Mouse (Mus musculus) intestine, embryonic 15.5 days (tissue): Measurements from ENCODE around the gene Siah1b. TPM values are rescaled to one million over a fixed set of nuclear protein-coding genes. Genes with fewer than 3 reads are reported as not detected.

ENCODE experiments used
- ATAC-seq: fragments of 200-750 bp; cut with Nextera tagmentation; 2 replicates; pipeline ENCODE4 v1.8.0; 2017; ENCODE audit warnings: moderate TSS enrichment, moderate library complexity
- H3K27ac ChIP-seq: fragments of 300-500 bp; sonication (generic); 2 replicates; pipeline ENCODE4 v1.5.1; 2015; ENCODE audit warnings: mild to moderate bottlenecking, inconsistent platforms
- H3K27me3 ChIP-seq: fragments of 300-500 bp; sonication (generic); replicated peaks from 2 replicates; pipeline ENCODE4 v1.6.1; 2015; ENCODE audit warnings: inconsistent platforms
- H3K36me3 ChIP-seq: fragments of 300-500 bp; sonication (generic); 2 replicates; pipeline ENCODE4 v1.6.1; 2015; ENCODE audit warnings: inconsistent platforms
- H3K4me1 ChIP-seq: fragments of 300-500 bp; sonication (generic); replicated peaks from 2 replicates; pipeline ENCODE4 v1.6.1; 2015; ENCODE audit warnings: inconsistent platforms
- H3K4me2 ChIP-seq: fragments of 300-500 bp; sonication (generic); replicated peaks from 2 replicates; pipeline ENCODE4 v1.6.1; 2015; ENCODE audit warnings: mild to moderate bottlenecking, inconsistent platforms
- H3K4me3 ChIP-seq: fragments of 300-500 bp; sonication (generic); replicated peaks from 2 replicates; pipeline ENCODE4 v1.5.1; 2015; ENCODE audit warnings: inconsistent platforms
- H3K9ac ChIP-seq: fragments of 300-500 bp; sonication (generic); 2 replicates; pipeline ENCODE4 v1.6.1; 2015; ENCODE audit warnings: inconsistent platforms
- H3K9me3 ChIP-seq: fragments of 300-500 bp; sonication (generic); 2 replicates; pipeline ENCODE4 v1.6.1; 2016; ENCODE audit warnings: inconsistent platforms
- WGBS: fragments of 180-500 bp; shearing (Covaris S2); methylation state at CpG from one replicate; pipeline ENCODE4 v1.1.7; 2015; 5-methylcytosine and 5-hydroxymethylcytosine counted together
- polyA plus RNA-seq: library from polyadenylated mRNA; unstranded; fragments of >200 nt; fragmentation: Nextera tagmentation; extraction: Ambion mirVana; gene quantifications from 2 replicates; pipeline ENCODE4 v1.2.1, GENCODE M21; 2015

Gene Siah1b
- polyA plus RNA-seq, result 23.0 and 25.6 TPM in 2 replicates

- 24% methylated on average over 54 of the region's 54 CpGs for WGBS
- peak; percentile 99 for ATAC-seq
- Histone ChIP-seq H3K4me2 (peak within 1 kb of the TSS; percentile 60), H3K4me1 (no peaks in the 10 kb centered on the region), H3K27me3 (no peaks in the 10 kb centered on the region), H3K9ac (peak within 1 kb of the TSS; percentile 58), H3K4me3 (peak within 1 kb of the TSS; percentile 57), H3K27ac (peak within 1 kb of the TSS; percentile 64; the same call in 1 of the 2 replicates), H3K36me3 (no peaks in the 10 kb centered on the region), H3K9me3 (no peaks in the 10 kb centered on the region)
Observed at GRCm38 (mm10) chrX:164076040-164076775, at the start of gene Siah1b. Siah1b (minus strand) TSS chrX:164076493.

- no peak overlapping the region for H3K9ac ChIP-seq
- peak; percentile 58; the same call in 1 of the 2 replicates for ATAC-seq
Observed at GRCm38 (mm10) chrX:164123942-164124341, 47.6 kb upstream of the Siah1b start.

GRCm38 (mm10) chrX:164113744-164114143 lies 37.5 kb upstream of the Siah1b start:
- Histone ChIP-seq H3K4me2 (no peak overlapping the region), H3K9me3 (no peaks in the 10 kb centered on the region), H3K9ac (no peak overlapping the region), H3K27ac (no peak overlapping the region), H3K36me3 (no peaks in the 10 kb centered on the region), H3K4me1 (no peaks in the 10 kb centered on the region), H3K27me3 (no peaks in the 10 kb centered on the region), H3K4me3 (no peak overlapping the region)
- ATAC-seq, result peak; percentile 85
- 69% methylated on average over 6 of the region's 6 CpGs for WGBS

More at GRCm38 (mm10) chrX:164123942-164124341, 47.6 kb upstream of the Siah1b start:
- no peak overlapping the region for H3K4me2 ChIP-seq
- no peak overlapping the region for H3K27ac ChIP-seq
- H3K4me3 ChIP-seq, result no peak overlapping the region
- H3K9me3 ChIP-seq, result no peaks in the 10 kb centered on the region
- whole genome bisulfite sequencing, result 79% methylated on average over 3 of the region's 3 CpGs
- H3K27me3 ChIP-seq, result no peaks in the 10 kb centered on the region
- no peaks in the 10 kb centered on the region for H3K36me3 ChIP-seq
- H3K4me1 ChIP-seq, result no peaks in the 10 kb centered on the region

GRCm38 (mm10) chrX:164111146-164111545 lies 34.9 kb upstream of the Siah1b start:
- Histone ChIP-seq H3K36me3 (no peaks in the 10 kb centered on the region), H3K4me2 (no peak overlapping the region), H3K9ac (no peak overlapping the region), H3K4me1 (no peaks in the 10 kb centered on the region), H3K9me3 (no peaks in the 10 kb centered on the region), H3K4me3 (no peak overlapping the region), H3K27me3 (no peaks in the 10 kb centered on the region), H3K27ac (no peak overlapping the region)
- WGBS, result 65% methylated on average over 3 of the region's 3 CpGs
- peak; percentile 55; the same call in 1 of the 2 replicates for ATAC-seq

GRCm38 (mm10) chrX:164102656-164103055 lies 26.4 kb upstream of the Siah1b start:
- H3K27ac ChIP-seq, result no peak overlapping the region
- peaks cover 3% of the 10 kb centered on the region; the same call in 1 of the 2 replicates for H3K27me3 ChIP-seq
- no peaks in the 10 kb centered on the region for H3K36me3 ChIP-seq
- no peaks in the 10 kb centered on the region for H3K4me1 ChIP-seq
- no peak overlapping the region for H3K4me2 ChIP-seq
- H3K4me3 ChIP-seq, result no peak overlapping the region
- ATAC-seq, result peak; percentile 97
- 49% methylated on average over 6 of the region's 6 CpGs for whole genome bisulfite sequencing
- H3K9ac ChIP-seq, result no peak overlapping the region
- no peaks in the 10 kb centered on the region for H3K9me3 ChIP-seq

DNA sequence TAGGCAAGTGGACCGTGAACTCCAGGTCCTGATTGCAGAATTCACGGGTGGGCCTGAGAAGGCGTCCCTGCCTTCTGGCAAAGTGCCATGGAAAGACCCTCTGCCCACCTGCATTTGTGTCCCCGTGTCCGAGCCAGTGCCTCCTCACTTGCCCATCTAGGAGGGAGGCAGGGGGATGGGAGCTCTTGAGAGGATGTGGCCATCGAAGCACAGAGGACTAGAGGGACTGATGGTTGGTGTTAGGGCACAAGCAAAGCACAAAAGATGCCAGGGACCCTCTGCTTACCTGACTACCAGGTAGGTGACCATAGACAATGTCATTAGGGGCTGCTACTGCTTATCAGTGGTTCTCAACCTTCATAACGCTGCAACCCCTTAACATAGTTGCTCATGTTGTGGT lies 25.9 kb upstream of the Siah1b start:
- H3K4me3 ChIP-seq, result no peak overlapping the region
- H3K27me3 ChIP-seq, result peaks cover 3% of the 10 kb centered on the region; the same call in 1 of the 2 replicates
- H3K9ac ChIP-seq, result no peak overlapping the region
- peak overlapping the region; percentile 14; the same call in 1 of the 2 replicates for H3K27ac ChIP-seq
- no peaks in the 10 kb centered on the region for H3K36me3 ChIP-seq
- H3K4me2 ChIP-seq, result no peak overlapping the region
- no peaks in the 10 kb centered on the region for H3K4me1 ChIP-seq
- 81% methylated on average over 7 of the region's 7 CpGs for WGBS
- H3K9me3 ChIP-seq, result no peaks in the 10 kb centered on the region
- ATAC-seq, result peak; percentile 53

- Histone ChIP-seq H3K27me3 (peaks cover 3% of the 10 kb centered on the region; the same call in 1 of the 2 replicates), H3K4me1 (no peaks in the 10 kb centered on the region), H3K4me2 (no peak overlapping the region), H3K36me3 (no peaks in the 10 kb centered on the region), H3K9me3 (no peaks in the 10 kb centered on the region), H3K9ac (no peak overlapping the region), H3K4me3 (no peak overlapping the region), H3K27ac (no peak overlapping the region)
- no peak for ATAC-seq
Observed at GRCm38 (mm10) chrX:164101483-164101882, 25.2 kb upstream of the Siah1b start.

GRCm38 (mm10) chrX:164095838-164096237 lies 19.5 kb upstream of the Siah1b start:
- Histone ChIP-seq H3K4me3 (no peak overlapping the region), H3K9ac (no peak overlapping the region), H3K27ac (no peak overlapping the region), H3K36me3 (no peaks in the 10 kb centered on the region), H3K4me1 (no peaks in the 10 kb centered on the region), H3K27me3 (no peaks in the 10 kb centered on the region; the same call in 1 of the 2 replicates), H3K4me2 (no peak overlapping the region), H3K9me3 (no peaks in the 10 kb centered on the region)
- 81% methylated on average over 2 of the region's 2 CpGs for WGBS
- no peak for ATAC-seq

GRCm38 (mm10) chrX:164093435-164093834 lies 17.1 kb upstream of the Siah1b start:
- no peaks in the 10 kb centered on the region; the same call in 1 of the 2 replicates for H3K27me3 ChIP-seq
- no peaks in the 10 kb centered on the region for H3K9me3 ChIP-seq
- WGBS, result 75% methylated on average over 5 of the region's 5 CpGs
- no peak overlapping the region for H3K27ac ChIP-seq
- H3K4me2 ChIP-seq, result no peak overlapping the region
- H3K36me3 ChIP-seq, result no peaks in the 10 kb centered on the region
- no peak for ATAC-seq
- no peaks in the 10 kb centered on the region for H3K4me1 ChIP-seq
- H3K9ac ChIP-seq, result no peak overlapping the region
- no peak overlapping the region for H3K4me3 ChIP-seq

- Histone ChIP-seq H3K4me2 (no peak overlapping the region), H3K36me3 (no peaks in the 10 kb centered on the region), H3K9me3 (no peaks in the 10 kb centered on the region), H3K27me3 (no peaks in the 10 kb centered on the region; the same call in 1 of the 2 replicates), H3K4me3 (no peak overlapping the region), H3K9ac (no peak overlapping the region), H3K27ac (no peak overlapping the region), H3K4me1 (no peaks in the 10 kb centered on the region)
- 47% methylated on average over 7 of the region's 7 CpGs for WGBS
- no peak for ATAC-seq
Observed at GRCm38 (mm10) chrX:164092300-164093169, 16.2 kb upstream of the Siah1b start.

DNA sequence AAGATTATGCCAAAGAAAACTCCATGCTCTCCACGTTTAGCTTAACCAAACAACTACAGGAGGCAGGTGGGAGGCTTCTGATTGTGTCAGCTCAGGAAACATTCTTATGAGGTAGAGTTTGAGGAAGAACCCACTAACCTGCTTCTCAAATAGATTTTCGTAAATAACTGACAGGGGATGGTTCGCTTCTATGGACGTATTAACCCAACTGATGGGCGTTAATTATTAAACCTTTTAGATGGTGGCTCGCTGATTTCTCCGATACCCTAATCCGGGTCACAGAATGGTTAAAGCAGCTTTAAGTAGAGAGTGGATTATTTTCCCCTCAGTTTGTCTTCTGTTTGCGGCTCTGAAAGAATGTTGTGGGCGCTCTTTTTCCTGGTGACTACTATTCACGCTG lies 13.6 kb upstream of the Siah1b start:
- Histone ChIP-seq H3K9ac (no peak overlapping the region), H3K36me3 (no peaks in the 10 kb centered on the region), H3K9me3 (no peaks in the 10 kb centered on the region), H3K4me3 (no peak overlapping the region), H3K4me1 (no peaks in the 10 kb centered on the region), H3K27ac (no peak overlapping the region), H3K4me2 (no peak overlapping the region), H3K27me3 (no peaks in the 10 kb centered on the region; the same call in 1 of the 2 replicates)
- ATAC-seq, result no peak
- WGBS, result 69% methylated on average over 11 of the region's 11 CpGs

DNA sequence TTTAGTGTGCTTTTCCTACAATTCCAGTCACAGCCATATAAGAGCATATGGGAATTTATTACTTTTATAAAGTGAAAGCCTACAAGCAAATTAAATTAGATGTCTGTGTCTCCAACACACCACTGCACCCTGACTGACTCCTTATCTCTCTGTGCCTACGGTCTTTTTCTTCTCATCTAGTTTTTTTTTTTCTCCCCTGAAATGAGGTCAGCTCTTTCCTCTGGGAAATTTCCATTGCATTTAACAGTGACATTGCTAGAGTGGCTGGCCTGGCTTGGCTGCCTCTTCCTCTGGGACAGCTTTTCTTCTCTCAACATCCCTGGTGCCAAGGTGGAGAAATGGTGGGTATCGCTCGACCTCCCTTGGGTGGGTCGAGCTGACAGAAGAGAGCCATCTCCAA lies 12.3 kb upstream of the Siah1b start, which contains the start of gene Cltrn:
TSS of gene Cltrn (plus strand) at position 249 of the 400 bp plus-strand sequence.
- Histone ChIP-seq H3K27ac (no peak within 1 kb of the TSS), H3K4me1 (no peaks in the 10 kb centered on the region), H3K9me3 (no peaks in the 10 kb centered on the region), H3K36me3 (no peaks in the 10 kb centered on the region), H3K4me3 (no peak within 1 kb of the TSS), H3K9ac (no peak within 1 kb of the TSS), H3K4me2 (no peak within 1 kb of the TSS), H3K27me3 (no peaks in the 10 kb centered on the region; the same call in 1 of the 2 replicates)
- 85% methylated on average over 4 of the region's 4 CpGs for WGBS
- no peak for ATAC-seq
